Mouse (Mus musculus) heart, postnatal 0 days (tissue): Measurements from ENCODE around the gene Mael. TPM values are rescaled to one million over a fixed set of nuclear protein-coding genes. Genes with fewer than 3 reads are reported as not detected.

Experiments
- ATAC-seq: fragments of 200-750 bp; cut with Nextera tagmentation; 2 replicates; pipeline ENCODE4 v1.8.0; 2017; ENCODE audit warnings: low read depth, moderate number of reproducible peaks, moderate library complexity; ENCODE audit not compliant: insufficient read depth
- DNase-seq: peaks from one replicate; pipeline ENCODE4 v3.0.0-alpha.2; 2016; ENCODE audit warnings: low spot score
- H3K27ac ChIP-seq: fragments of 300-500 bp; sonication (generic); 2 replicates; pipeline ENCODE4 v1.5.1; 2014; ENCODE audit warnings: low read depth, mild to moderate bottlenecking
- H3K27me3 ChIP-seq: fragments of 300-500 bp; sonication (generic); 2 replicates; pipeline ENCODE4 v1.6.1; 2014; ENCODE audit warnings: low read length, mixed read lengths; ENCODE audit not compliant: control insufficient read depth, insufficient read depth
- H3K36me3 ChIP-seq: fragments of 300-500 bp; sonication (generic); replicated peaks from 2 replicates; pipeline ENCODE4 v1.6.1; 2014; ENCODE audit warnings: low read length, mixed read lengths; ENCODE audit not compliant: control insufficient read depth, insufficient read depth
- H3K4me1 ChIP-seq: fragments of 300-500 bp; sonication (generic); 2 replicates; pipeline ENCODE4 v1.6.1; 2014; ENCODE audit warnings: antibody characterized with exemption; ENCODE audit not compliant: control insufficient read depth, insufficient read depth
- H3K4me2 ChIP-seq: fragments of 300-500 bp; sonication (generic); 2 replicates; pipeline ENCODE4 v1.6.1; 2014; ENCODE audit warnings: low read depth, mild to moderate bottlenecking, low read length, moderate library complexity
- H3K4me3 ChIP-seq: fragments of 300-500 bp; sonication (generic); 2 replicates; pipeline ENCODE4 v1.5.1; 2014; ENCODE audit warnings: low read depth, low read length
- H3K9ac ChIP-seq: fragments of 300-500 bp; sonication (generic); replicated peaks from 2 replicates; pipeline ENCODE4 v1.6.1; 2014; ENCODE audit warnings: low read depth, low read length, mixed read lengths
- H3K9me3 ChIP-seq: fragments of 300-500 bp; sonication (generic); replicated peaks from 2 replicates; pipeline ENCODE4 v1.6.1; 2016; ENCODE audit warnings: low read length; ENCODE audit not compliant: control insufficient read depth
- CTCF ChIP-seq: IDR thresholded peaks from 2 replicates; pipeline ENCODE4 v1.5.1; 2016; ENCODE audit warnings: antibody characterized with exemption, control low read depth, low read depth
- EP300 ChIP-seq: IDR thresholded peaks from 2 replicates; pipeline ENCODE4 v1.6.1; 2016; ENCODE audit warnings: antibody characterized with exemption, low read depth
- WGBS: fragments of 180-500 bp; shearing (Covaris S2); extraction: QIAGEN DNeasy Blood & Tissue Kit; methylation state at CpG from one replicate; pipeline ENCODE4 v1.1.7; 2014; 5-methylcytosine and 5-hydroxymethylcytosine counted together
- polyA plus RNA-seq: library from polyadenylated mRNA; unstranded; fragments of >200 nt; fragmentation: Nextera tagmentation; extraction: Ambion mirVana; gene quantifications from 2 replicates; pipeline ENCODE4 v1.2.1, GENCODE M21; 2015
- total RNA-seq: library from RNA; depleted of rRNA; stranded (reverse); fragments of >200 nt; gene quantifications from 2 replicates; pipeline ENCODE4 v1.2.3, GENCODE M21; 2014; ENCODE audit warnings: low replicate concordance

Gene Mael
- total and polyA plus RNA-seq, 2 experiments from 2014 or later: not detected

DNA sequence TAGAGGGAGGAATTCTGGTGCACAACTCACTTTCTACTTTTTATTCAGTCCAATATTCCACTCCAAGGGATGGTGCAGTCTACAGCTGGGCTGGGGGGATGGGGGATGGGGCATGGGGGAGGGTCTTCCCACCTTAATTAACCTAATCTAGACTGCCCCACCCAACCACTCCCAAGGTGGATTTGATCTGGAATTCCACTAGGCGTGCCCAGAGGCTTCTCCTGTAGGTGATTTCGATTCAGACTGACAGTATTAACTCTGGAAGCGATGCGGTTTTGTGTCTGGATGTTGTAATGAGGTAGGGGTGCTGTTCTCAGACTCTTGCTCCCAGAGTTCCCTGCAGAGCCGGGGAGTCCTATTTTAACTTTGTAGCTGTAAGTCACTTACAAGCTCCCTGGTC, 78.4 kb downstream of the Mael start:
- DNase-seq (no peak), ATAC-seq (no peak)
- 43% methylated on average over 5 of the region's 5 CpGs for WGBS
- no peaks in the 10 kb centered on the region for H3K36me3 ChIP-seq
- no peaks in the 10 kb centered on the region for H3K9me3 ChIP-seq
- TF ChIP-seq EP300 (no peak), CTCF (no peak)
- H3K27ac ChIP-seq: no peak overlapping the region
- no peak overlapping the region; the same call in 1 of the 2 replicates for H3K4me2 ChIP-seq
- no peak overlapping the region for H3K9ac ChIP-seq
- H3K4me1 ChIP-seq: no peaks in the 10 kb centered on the region
- no peak overlapping the region for H3K4me3 ChIP-seq
- peaks cover 24% of the 10 kb centered on the region for H3K27me3 ChIP-seq

DNA sequence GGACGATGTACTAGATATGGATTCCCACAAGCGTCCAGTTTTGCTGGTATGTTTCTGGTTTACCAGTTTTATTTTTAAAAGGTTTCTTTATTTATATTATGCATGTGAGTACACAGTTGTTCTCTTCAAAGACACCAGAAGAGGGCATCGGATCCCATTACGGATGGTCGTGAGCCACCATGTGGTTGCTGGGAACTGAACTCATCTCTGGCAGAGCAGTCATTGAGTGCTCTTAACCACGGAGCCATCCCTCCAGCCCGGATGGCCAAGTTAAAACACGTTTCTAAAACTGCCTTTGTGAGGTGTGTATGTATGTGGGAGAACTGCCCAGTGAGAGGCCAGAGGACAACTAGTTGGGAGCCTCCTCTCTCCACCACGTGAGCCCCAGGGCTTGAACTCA, 79.9 kb downstream of the Mael start:
- no peak for TF ChIP-seq CTCF
- no peak for TF ChIP-seq EP300
- H3K4me1 ChIP-seq: no peaks in the 10 kb centered on the region
- no peak overlapping the region for H3K4me2 ChIP-seq
- H3K9me3 ChIP-seq: no peaks in the 10 kb centered on the region
- no peak for ATAC-seq
- DNase-seq: no peak
- 49% methylated on average over 9 of the region's 9 CpGs for WGBS
- peaks cover 33% of the 10 kb centered on the region for H3K27me3 ChIP-seq
- no peaks in the 10 kb centered on the region for H3K36me3 ChIP-seq
- H3K9ac ChIP-seq: no peak overlapping the region
- no peak overlapping the region for H3K27ac ChIP-seq
- no peak overlapping the region for H3K4me3 ChIP-seq

DNA sequence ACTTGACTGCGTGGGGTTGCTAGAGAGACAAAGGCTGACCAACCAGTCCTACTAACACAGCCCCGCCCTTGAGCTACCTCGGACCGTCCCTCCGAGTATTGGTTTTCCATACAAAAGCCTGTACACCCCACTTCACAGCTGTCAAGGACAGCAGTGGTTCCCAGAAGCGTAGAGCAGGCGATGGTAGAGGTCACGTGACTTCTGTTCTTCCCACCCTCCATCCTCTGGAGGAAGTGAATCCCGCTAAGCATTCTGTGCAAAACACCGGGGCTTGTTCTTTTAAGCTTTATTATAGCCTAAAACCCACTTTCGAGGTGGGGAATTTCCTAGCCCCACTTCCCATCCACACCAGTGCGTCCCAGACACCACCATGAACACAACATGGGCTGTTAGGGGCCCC, 80.8 kb downstream of the Mael start:
- no peak overlapping the region for H3K4me2 ChIP-seq
- H3K9me3 ChIP-seq: no peaks in the 10 kb centered on the region
- H3K9ac ChIP-seq: no peak overlapping the region
- WGBS: 78% methylated on average over 12 of the region's 12 CpGs
- H3K27me3 ChIP-seq: peaks cover 29% of the 10 kb centered on the region
- H3K4me1 ChIP-seq: no peaks in the 10 kb centered on the region
- DNase-seq: no peak
- H3K4me3 ChIP-seq: no peak overlapping the region
- no peak for ATAC-seq
- H3K36me3 ChIP-seq: no peaks in the 10 kb centered on the region
- TF ChIP-seq EP300 (no peak), CTCF (no peak)
- H3K27ac ChIP-seq: no peak overlapping the region

DNA sequence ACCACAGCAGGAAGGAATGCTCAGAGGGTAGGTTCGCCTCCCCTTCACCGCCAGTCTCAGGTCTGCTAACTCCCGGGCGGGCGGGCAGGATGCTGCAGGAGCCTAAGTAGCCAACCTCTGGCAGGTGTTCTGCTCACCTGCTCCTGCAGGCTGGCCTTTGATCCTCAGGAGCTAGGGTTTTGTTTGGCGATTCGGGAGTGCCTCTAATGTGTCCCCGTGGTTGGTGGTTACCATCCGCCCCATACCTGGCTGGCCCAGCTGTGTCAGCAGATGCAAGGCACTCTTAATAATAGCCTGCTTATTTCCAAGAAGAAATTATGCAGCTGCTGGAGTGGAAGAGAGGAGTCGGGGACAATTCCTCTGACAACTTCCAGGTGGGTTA, 83.4 kb downstream of the Mael start:
- Histone ChIP-seq H3K9ac (no peak overlapping the region), H3K4me1 (no peaks in the 10 kb centered on the region), H3K36me3 (no peaks in the 10 kb centered on the region), H3K4me2 (no peak overlapping the region), H3K27ac (no peak overlapping the region), H3K4me3 (no peak overlapping the region), H3K9me3 (no peaks in the 10 kb centered on the region), H3K27me3 (peaks cover 24% of the 10 kb centered on the region)
- ATAC-seq: no peak
- TF ChIP-seq EP300 (no peak), CTCF (no peak)
- DNase-seq: no peak
- 18% methylated on average over 10 of the region's 10 CpGs for WGBS

DNA sequence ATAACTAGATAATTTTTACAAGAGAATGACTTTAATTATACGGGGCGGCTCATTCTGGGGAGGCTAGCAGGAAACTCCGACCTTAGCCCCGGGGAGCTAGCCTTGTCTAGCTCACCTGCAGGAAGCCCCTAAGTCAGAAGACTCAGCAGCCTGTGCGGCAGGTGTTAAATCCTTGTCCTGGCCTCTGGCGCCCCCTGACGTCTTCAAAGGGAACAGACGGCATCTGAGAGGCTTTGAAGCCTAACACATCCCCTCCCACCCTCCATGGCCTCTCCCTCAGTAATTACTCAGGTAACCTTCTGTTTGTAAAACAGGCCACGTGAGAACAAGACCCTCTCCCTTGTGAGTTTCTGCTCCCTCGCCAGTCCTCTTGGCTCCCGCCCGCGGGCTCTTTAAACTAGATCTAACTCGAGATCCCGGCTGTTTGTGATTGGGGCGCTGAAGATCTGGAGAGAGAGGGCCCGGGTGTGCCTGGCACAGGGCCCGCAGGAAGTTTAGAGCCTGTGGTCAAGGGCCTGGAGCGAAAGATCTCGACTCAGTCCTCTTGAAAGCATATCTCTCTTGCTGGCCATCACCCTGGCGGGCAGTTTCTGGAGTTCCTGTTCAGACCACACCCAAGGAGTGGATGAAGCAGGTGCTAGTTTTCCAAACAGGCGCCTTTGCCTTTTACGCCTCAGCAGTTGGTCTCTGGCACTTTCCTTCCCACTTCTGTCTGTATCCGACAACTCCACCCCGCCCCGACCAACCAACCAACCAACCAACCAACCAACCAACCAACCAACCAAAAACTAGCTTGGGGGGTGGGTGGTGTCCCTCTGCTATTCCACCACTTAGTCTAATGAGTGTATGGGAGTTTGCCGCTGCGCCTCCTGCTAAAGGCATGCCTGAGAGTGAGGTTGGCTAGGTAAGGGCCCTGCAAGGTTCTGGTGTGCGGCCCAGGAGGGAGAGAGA, 84.1 kb downstream of the Mael start:
- H3K4me2 ChIP-seq: peak overlapping the region; percentile 29
- TF ChIP-seq CTCF: peak; percentile 89
- TF ChIP-seq EP300: no peak
- peak; percentile 79 for DNase-seq
- H3K9me3 ChIP-seq: no peaks in the 10 kb centered on the region
- WGBS: 6% methylated on average over 29 of the region's 29 CpGs
- no peak overlapping the region for H3K4me3 ChIP-seq
- H3K36me3 ChIP-seq: no peaks in the 10 kb centered on the region
- no peak overlapping the region for H3K9ac ChIP-seq
- H3K27ac ChIP-seq: no peak overlapping the region
- H3K4me1 ChIP-seq: no peaks in the 10 kb centered on the region
- peaks cover 22% of the 10 kb centered on the region for H3K27me3 ChIP-seq
- peak; percentile 47; the same call in 1 of the 2 replicates for ATAC-seq
